Mouse (Mus musculus) heart, postnatal 0 days (tissue): ENCODE measurements around the gene Hoxa1. TPM values are rescaled to one million over a fixed set of nuclear protein-coding genes. Genes with fewer than 3 reads are reported as not detected.

ENCODE experiments used
- ATAC-seq: fragments of 200-750 bp; cut with Nextera tagmentation; 2 replicates; pipeline ENCODE4 v1.8.0; 2017; ENCODE audit warnings: low read depth, moderate number of reproducible peaks, moderate library complexity; ENCODE audit not compliant: insufficient read depth
- DNase-seq: peaks from one replicate; pipeline ENCODE4 v3.0.0-alpha.2; 2016; ENCODE audit warnings: low spot score
- H3K27ac ChIP-seq: fragments of 300-500 bp; sonication (generic); 2 replicates; pipeline ENCODE4 v1.5.1; 2014; ENCODE audit warnings: low read depth, mild to moderate bottlenecking
- H3K27me3 ChIP-seq: fragments of 300-500 bp; sonication (generic); 2 replicates; pipeline ENCODE4 v1.6.1; 2014; ENCODE audit warnings: low read length, mixed read lengths; ENCODE audit not compliant: control insufficient read depth, insufficient read depth
- H3K36me3 ChIP-seq: fragments of 300-500 bp; sonication (generic); replicated peaks from 2 replicates; pipeline ENCODE4 v1.6.1; 2014; ENCODE audit warnings: low read length, mixed read lengths; ENCODE audit not compliant: control insufficient read depth, insufficient read depth
- H3K4me1 ChIP-seq: fragments of 300-500 bp; sonication (generic); 2 replicates; pipeline ENCODE4 v1.6.1; 2014; ENCODE audit warnings: antibody characterized with exemption; ENCODE audit not compliant: control insufficient read depth, insufficient read depth
- H3K4me2 ChIP-seq: fragments of 300-500 bp; sonication (generic); 2 replicates; pipeline ENCODE4 v1.6.1; 2014; ENCODE audit warnings: low read depth, mild to moderate bottlenecking, low read length, moderate library complexity
- H3K4me3 ChIP-seq: fragments of 300-500 bp; sonication (generic); 2 replicates; pipeline ENCODE4 v1.5.1; 2014; ENCODE audit warnings: low read depth, low read length
- H3K9ac ChIP-seq: fragments of 300-500 bp; sonication (generic); replicated peaks from 2 replicates; pipeline ENCODE4 v1.6.1; 2014; ENCODE audit warnings: low read depth, low read length, mixed read lengths
- H3K9me3 ChIP-seq: fragments of 300-500 bp; sonication (generic); replicated peaks from 2 replicates; pipeline ENCODE4 v1.6.1; 2016; ENCODE audit warnings: low read length; ENCODE audit not compliant: control insufficient read depth
- CTCF ChIP-seq: IDR thresholded peaks from 2 replicates; pipeline ENCODE4 v1.5.1; 2016; ENCODE audit warnings: antibody characterized with exemption, control low read depth, low read depth
- EP300 ChIP-seq: IDR thresholded peaks from 2 replicates; pipeline ENCODE4 v1.6.1; 2016; ENCODE audit warnings: antibody characterized with exemption, low read depth
- WGBS: fragments of 180-500 bp; shearing (Covaris S2); extraction: QIAGEN DNeasy Blood & Tissue Kit; methylation state at CpG from one replicate; pipeline ENCODE4 v1.1.7; 2014; 5-methylcytosine and 5-hydroxymethylcytosine counted together
- polyA plus RNA-seq: library from polyadenylated mRNA; unstranded; fragments of >200 nt; fragmentation: Nextera tagmentation; extraction: Ambion mirVana; gene quantifications from 2 replicates; pipeline ENCODE4 v1.2.1, GENCODE M21; 2015
- total RNA-seq: library from RNA; depleted of rRNA; stranded (reverse); fragments of >200 nt; gene quantifications from 2 replicates; pipeline ENCODE4 v1.2.3, GENCODE M21; 2014; ENCODE audit warnings: low replicate concordance

The Hoxa1 gene
- total and polyA plus RNA-seq, 2 experiments from 2014 or later = 0.08 TPM; not detected in 1

- 15% methylated on average over 9 of the region's 9 CpGs for WGBS
- Histone ChIP-seq H3K4me3 (peak overlapping the region; percentile 14; the same call in 1 of the 2 replicates), H3K9ac (no peak overlapping the region), H3K36me3 (no peaks in the 10 kb centered on the region), H3K4me2 (peak overlapping the region; percentile 91), H3K4me1 (no peaks in the 10 kb centered on the region; the same call in 1 of the 2 replicates), H3K9me3 (no peaks in the 10 kb centered on the region), H3K27ac (no peak overlapping the region), H3K27me3 (peaks cover 100% of the 10 kb centered on the region)
- TF ChIP-seq CTCF (no peak), EP300 (no peak)
- ATAC-seq = no peak
- no peak for DNase-seq
Measured at GRCm38 (mm10) chr6:52159979-52160378, 1.9 kb upstream of the Hoxa1 start.

- Histone ChIP-seq H3K27me3 (peaks cover 100% of the 10 kb centered on the region), H3K36me3 (no peaks in the 10 kb centered on the region), H3K9me3 (no peaks in the 10 kb centered on the region), H3K4me1 (no peaks in the 10 kb centered on the region; the same call in 1 of the 2 replicates), H3K9ac (peak overlapping the region; percentile 43; the same call in 1 of the 2 replicates), H3K4me3 (peak overlapping the region; percentile 65), H3K27ac (peak overlapping the region; percentile 69), H3K4me2 (peak overlapping the region; percentile 91)
- TF ChIP-seq EP300 (no peak), CTCF (no peak)
- WGBS = 5% methylated on average over 12 of the region's 12 CpGs
- no peak for DNase-seq
- no peak for ATAC-seq
Measured at GRCm38 (mm10) chr6:52159164-52159761, 1.1 kb upstream of the Hoxa1 start.

- Histone ChIP-seq H3K4me3 (peak overlapping the region; percentile 65), H3K9me3 (no peaks in the 10 kb centered on the region), H3K4me1 (no peaks in the 10 kb centered on the region; the same call in 1 of the 2 replicates), H3K27me3 (peaks cover 100% of the 10 kb centered on the region), H3K27ac (no peak overlapping the region), H3K4me2 (peak overlapping the region; percentile 91), H3K9ac (no peak overlapping the region), H3K36me3 (no peaks in the 10 kb centered on the region)
- 2% methylated on average over 32 of the region's 32 CpGs for WGBS
- no peak for TF ChIP-seq CTCF
- no peak for TF ChIP-seq EP300
- ATAC-seq = no peak
- DNase-seq = no peak
Measured at GRCm38 (mm10) chr6:52157466-52158275, 446 bp downstream of the Hoxa1 start.

GRCm38 (mm10) chr6:52156551-52157200 is 1.4 kb downstream of the Hoxa1 start:
- no peak overlapping the region for H3K9ac ChIP-seq
- no peak overlapping the region for H3K4me3 ChIP-seq
- no peak overlapping the region for H3K4me2 ChIP-seq
- H3K36me3 ChIP-seq = no peaks in the 10 kb centered on the region
- H3K4me1 ChIP-seq = no peaks in the 10 kb centered on the region; the same call in 1 of the 2 replicates
- no peak overlapping the region for H3K27ac ChIP-seq
- H3K9me3 ChIP-seq = no peaks in the 10 kb centered on the region
- DNase-seq = no peak
- H3K27me3 ChIP-seq = peaks cover 100% of the 10 kb centered on the region
- TF ChIP-seq CTCF (no peak), EP300 (no peak)
- ATAC-seq = no peak
- WGBS = 11% methylated on average over 20 of the region's 20 CpGs

GRCm38 (mm10) chr6:52155471-52155870 is 2.6 kb downstream of the Hoxa1 start:
- H3K4me3 ChIP-seq = no peak overlapping the region
- ATAC-seq = no peak
- H3K9ac ChIP-seq = no peak overlapping the region
- H3K36me3 ChIP-seq = no peaks in the 10 kb centered on the region
- no peak overlapping the region for H3K4me2 ChIP-seq
- no peak overlapping the region for H3K27ac ChIP-seq
- TF ChIP-seq CTCF (no peak), EP300 (no peak)
- peaks cover 100% of the 10 kb centered on the region for H3K27me3 ChIP-seq
- no peaks in the 10 kb centered on the region for H3K9me3 ChIP-seq
- 59% methylated on average over 3 of the region's 3 CpGs for WGBS
- no peaks in the 10 kb centered on the region; the same call in 1 of the 2 replicates for H3K4me1 ChIP-seq
- no peak for DNase-seq
